Mouse (Mus musculus) heart, postnatal 36 days (tissue): ENCODE results near the gene Gid4. TPM values are rescaled to one million over a fixed set of nuclear protein-coding genes. Genes with fewer than 3 reads are reported as not detected.

Source experiments
- total RNA-seq, 2 experiments: library from RNA; stranded (reverse); gene quantifications; 2 replicates each; pipeline ENCODE4 v1.2.3; 2021

The Gid4 gene
- total RNA-seq, 2 experiments from 2014 or later: 47.7 to 49.8 TPM

Other genes starting within 250 kb of the Gid4 start
- gene Srebf1, start 194.6 kb upstream of the Gid4 start, total RNA-seq: 10 to 100 TPM; 28.9 to 39.5 TPM
- 100 to 1,000 TPM; 101 to 113 TPM for gene Tom1l2, start 64.2 kb upstream of the Gid4 start, total RNA-seq
- gene Drc3, start 63.8 kb upstream of the Gid4 start, total RNA-seq: 1 to 10 TPM; 2.4 to 2.5 TPM
- 10 to 100 TPM; 40.8 to 43.9 TPM for gene Atpaf2, start 1.3 kb downstream of the Gid4 start, total RNA-seq
- gene Drg2, start 37.4 kb downstream of the Gid4 start, total RNA-seq: 10 to 100 TPM; 28.6 to 32.0 TPM
- gene Myo15, start 52.2 kb downstream of the Gid4 start, total RNA-seq: under 1 TPM; 0.08 to 0.11 TPM
- gene Alkbh5, start 119.2 kb downstream of the Gid4 start, total RNA-seq: 10 to 100 TPM; 78.2 to 82.4 TPM